Mouse (Mus musculus): ENCODE data around the gene 4930558C23Rik. TPM values are rescaled to one million over a fixed set of nuclear protein-coding genes. Genes with fewer than 3 reads are reported as not detected.
"Not testable (repeated sequence)": the region's sequence is repeated elsewhere in the genome, so short reads cannot be mapped to it uniquely, and the experiment has no call there.

4930558C23Rik gene
- total and polyA plus RNA-seq, 2 experiments from 2014 or later, result not detected

- no peak for ATAC-seq
- H3K27ac ChIP-seq (ENCODE audit: low read depth, low read length), result no peak overlapping the region
These were observed 32.5 kb downstream of the 4930558C23Rik start for GRCm38 (mm10) chr3:95370101-95370500.

GRCm38 (mm10) chr3:95360276-95360675, 42.4 kb downstream of the 4930558C23Rik start:
- not testable (repeated sequence) for H3K4me3 ChIP-seq (ENCODE audit: low read depth, low read length); H3K9ac ChIP-seq; H3K27me3 ChIP-seq (ENCODE audit: insufficient read depth, low read length); ATAC-seq; H3K27ac ChIP-seq (ENCODE audit: low read depth, low read length); H3K9me3 ChIP-seq (ENCODE audit: low read length); DNase-seq; H3K36me3 ChIP-seq (ENCODE audit: insufficient read depth); H3K4me1 ChIP-seq (ENCODE audit: insufficient read depth); H3K4me2 ChIP-seq (ENCODE audit: low read depth)
- 85% methylated on average over 3 of the region's 3 CpGs for WGBS

More at GRCm38 (mm10) chr3:95370101-95370500, 32.5 kb downstream of the 4930558C23Rik start:
- no peak overlapping the region for H3K4me2 ChIP-seq (ENCODE audit: low read depth)
- no peak overlapping the region for H3K9ac ChIP-seq
- no peak for TF ChIP-seq CTCF (IDR thresholded peaks at IDR 0.05; ENCODE audit: low read depth)
- no peaks in the 10 kb centered on the region for H3K27me3 ChIP-seq (ENCODE audit: insufficient read depth, low read length)
- DNase-seq, result no peak
- no peaks in the 10 kb centered on the region for H3K4me1 ChIP-seq (ENCODE audit: insufficient read depth)
- no peak overlapping the region for H3K4me3 ChIP-seq (ENCODE audit: low read depth, low read length)
- no peaks in the 10 kb centered on the region for H3K9me3 ChIP-seq (ENCODE audit: low read length)
- H3K36me3 ChIP-seq (ENCODE audit: insufficient read depth), result no peaks in the 10 kb centered on the region

GRCm38 (mm10) chr3:95357746-95358145, 44.9 kb downstream of the 4930558C23Rik start:
- DNase-seq (no peak), ATAC-seq (no peak)
- H3K4me3 ChIP-seq (ENCODE audit: low read depth, low read length), result no peak overlapping the region
- TF ChIP-seq CTCF (IDR thresholded peaks at IDR 0.05; ENCODE audit: low read depth), result no peak
- no peak overlapping the region for H3K9ac ChIP-seq
- H3K27me3 ChIP-seq (ENCODE audit: insufficient read depth, low read length), result no peaks in the 10 kb centered on the region
- no peak overlapping the region for H3K27ac ChIP-seq (ENCODE audit: low read depth, low read length)
- peaks cover 12% of the 10 kb centered on the region for H3K36me3 ChIP-seq (ENCODE audit: insufficient read depth)
- H3K4me2 ChIP-seq (ENCODE audit: low read depth), result no peak overlapping the region
- no peaks in the 10 kb centered on the region for H3K4me1 ChIP-seq (ENCODE audit: insufficient read depth)
- H3K9me3 ChIP-seq (ENCODE audit: low read length), result no peaks in the 10 kb centered on the region
- 98% methylated on average over 2 of the region's 2 CpGs for WGBS

GRCm38 (mm10) chr3:95356701-95357449, 45.8 kb downstream of the 4930558C23Rik start, which contains the start of gene Setdb1:
Gene Setdb1, minus strand, starts transcription at chr3:95357202.
- Histone ChIP-seq H3K4me2 (ENCODE audit: low read depth) (peak within 1 kb of the TSS; percentile 38), H3K9ac (peak within 1 kb of the TSS; percentile 49), H3K36me3 (ENCODE audit: insufficient read depth) (peaks cover 18% of the 10 kb centered on the region), H3K4me3 (ENCODE audit: low read depth, low read length) (peak within 1 kb of the TSS; percentile 42), H3K27ac (ENCODE audit: low read depth, low read length) (peak within 1 kb of the TSS; percentile 59; the same call in 1 of the 2 replicates)
- under 1% methylated on average over 27 of the region's 57 CpGs for WGBS
- H3K4me1 ChIP-seq (ENCODE audit: insufficient read depth); H3K27me3 ChIP-seq (ENCODE audit: insufficient read depth, low read length); H3K9me3 ChIP-seq (ENCODE audit: low read length): not testable (repeated sequence)
- ATAC-seq, result peak; percentile 98
- peak; percentile 97 for DNase-seq

GRCm38 (mm10) chr3:95355911-95356544, 46.6 kb downstream of the 4930558C23Rik start:
- H3K9ac ChIP-seq; H3K27ac ChIP-seq (ENCODE audit: low read depth, low read length); DNase-seq; H3K9me3 ChIP-seq (ENCODE audit: low read length); ATAC-seq; H3K4me1 ChIP-seq (ENCODE audit: insufficient read depth); H3K27me3 ChIP-seq (ENCODE audit: insufficient read depth, low read length): not testable (repeated sequence)
- 18% methylated on average over 5 of the region's 19 CpGs for WGBS
- Histone ChIP-seq H3K4me2 (ENCODE audit: low read depth) (peak overlapping the region; percentile 38; the same call in 1 of the 2 replicates), H3K4me3 (ENCODE audit: low read depth, low read length) (peak overlapping the region; percentile 42; the same call in 1 of the 2 replicates), H3K36me3 (ENCODE audit: insufficient read depth) (peaks cover 23% of the 10 kb centered on the region)

GRCm38 (mm10) chr3:95349491-95349890, 53.1 kb downstream of the 4930558C23Rik start:
- DNase-seq, result peak; percentile 46

GRCm38 (mm10) chr3:95348343-95348742, 54.3 kb downstream of the 4930558C23Rik start:
- DNase-seq; H3K9ac ChIP-seq; H3K4me2 ChIP-seq (ENCODE audit: low read depth); H3K27ac ChIP-seq (ENCODE audit: low read depth, low read length); H3K4me3 ChIP-seq (ENCODE audit: low read depth, low read length); H3K9me3 ChIP-seq (ENCODE audit: low read length); H3K4me1 ChIP-seq (ENCODE audit: insufficient read depth); ATAC-seq; H3K27me3 ChIP-seq (ENCODE audit: insufficient read depth, low read length): not testable (repeated sequence)
- peaks cover 63% of the 10 kb centered on the region for H3K36me3 ChIP-seq (ENCODE audit: insufficient read depth)
- WGBS, result 99% methylated on average over 4 of the region's 5 CpGs

More at GRCm38 (mm10) chr3:95349491-95349890, 53.1 kb downstream of the 4930558C23Rik start:
- no peaks in the 10 kb centered on the region for H3K4me1 ChIP-seq (ENCODE audit: insufficient read depth)
- H3K27me3 ChIP-seq (ENCODE audit: insufficient read depth, low read length), result no peaks in the 10 kb centered on the region
- H3K36me3 ChIP-seq (ENCODE audit: insufficient read depth), result peaks cover 65% of the 10 kb centered on the region
- H3K9me3 ChIP-seq (ENCODE audit: low read length), result no peaks in the 10 kb centered on the region
- no peak overlapping the region for H3K4me3 ChIP-seq (ENCODE audit: low read depth, low read length)
- H3K27ac ChIP-seq (ENCODE audit: low read depth, low read length), result no peak overlapping the region
- peak; percentile 73 for TF ChIP-seq CTCF (IDR thresholded peaks at IDR 0.05; ENCODE audit: low read depth)
- ATAC-seq, result peak; percentile 38; the same call in 1 of the 2 replicates
- no peak overlapping the region for H3K9ac ChIP-seq
- no peak overlapping the region for H3K4me2 ChIP-seq (ENCODE audit: low read depth)

Measured in forebrain, postnatal 0 days (tissue).